Mouse (Mus musculus) forelimb bud, embryonic 11.5 days (tissue): Measurements from ENCODE around the gene Gabrr2.
A peak's percentile ranks its signal among the peaks of the same experiment; 100 is the strongest.

Experiments used
- DNase-seq: peaks from one replicate; pipeline ENCODE4 v3.0.0-alpha.2; 2012; ENCODE audit warnings: low read depth, low spot score

The Gabrr2 gene

GRCm38 (mm10) chr4:33062981-33063380 lies at the start of gene Gabrr2:
Gabrr2 (plus strand) TSS chr4:33062999.
- no peak for DNase-seq

DNA sequence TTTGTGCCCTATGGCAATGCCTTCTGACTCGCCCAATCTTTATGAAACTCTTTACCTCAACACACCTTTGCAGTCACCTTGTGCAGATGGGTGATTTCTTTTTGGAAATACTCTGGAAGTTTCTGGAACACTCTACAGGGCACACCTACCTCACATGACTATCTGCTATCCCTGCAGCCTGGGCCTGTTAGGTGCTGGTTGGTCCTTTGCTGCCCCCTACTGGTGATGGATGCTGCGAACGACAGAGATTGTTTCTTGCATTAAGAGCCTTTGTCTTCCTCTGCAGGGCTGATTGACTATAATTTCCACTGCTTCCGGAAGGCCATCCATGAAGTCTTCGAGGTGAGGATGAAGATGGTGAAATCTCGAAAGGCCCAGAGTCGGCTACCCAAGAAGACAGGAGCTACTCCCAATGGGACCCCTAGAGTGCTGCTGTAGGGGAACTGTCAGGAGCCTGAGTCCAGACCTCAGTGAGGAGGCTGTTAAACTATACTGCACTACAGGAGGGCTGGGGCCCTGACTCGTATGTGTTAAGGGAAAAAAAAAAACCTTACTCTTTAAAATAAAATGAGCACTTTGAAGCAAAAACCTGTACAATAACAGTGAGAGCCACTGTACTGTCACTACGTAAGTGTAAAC lies 44.3 kb upstream of the Gabrr2 start:
- peak; percentile 87 for DNase-seq

- DNase-seq: no peak
Observed at GRCm38 (mm10) chr4:33024420-33024819, 38.4 kb upstream of the Gabrr2 start.

- no peak for DNase-seq
Observed at GRCm38 (mm10) chr4:33029104-33029503, 33.7 kb upstream of the Gabrr2 start.

DNA sequence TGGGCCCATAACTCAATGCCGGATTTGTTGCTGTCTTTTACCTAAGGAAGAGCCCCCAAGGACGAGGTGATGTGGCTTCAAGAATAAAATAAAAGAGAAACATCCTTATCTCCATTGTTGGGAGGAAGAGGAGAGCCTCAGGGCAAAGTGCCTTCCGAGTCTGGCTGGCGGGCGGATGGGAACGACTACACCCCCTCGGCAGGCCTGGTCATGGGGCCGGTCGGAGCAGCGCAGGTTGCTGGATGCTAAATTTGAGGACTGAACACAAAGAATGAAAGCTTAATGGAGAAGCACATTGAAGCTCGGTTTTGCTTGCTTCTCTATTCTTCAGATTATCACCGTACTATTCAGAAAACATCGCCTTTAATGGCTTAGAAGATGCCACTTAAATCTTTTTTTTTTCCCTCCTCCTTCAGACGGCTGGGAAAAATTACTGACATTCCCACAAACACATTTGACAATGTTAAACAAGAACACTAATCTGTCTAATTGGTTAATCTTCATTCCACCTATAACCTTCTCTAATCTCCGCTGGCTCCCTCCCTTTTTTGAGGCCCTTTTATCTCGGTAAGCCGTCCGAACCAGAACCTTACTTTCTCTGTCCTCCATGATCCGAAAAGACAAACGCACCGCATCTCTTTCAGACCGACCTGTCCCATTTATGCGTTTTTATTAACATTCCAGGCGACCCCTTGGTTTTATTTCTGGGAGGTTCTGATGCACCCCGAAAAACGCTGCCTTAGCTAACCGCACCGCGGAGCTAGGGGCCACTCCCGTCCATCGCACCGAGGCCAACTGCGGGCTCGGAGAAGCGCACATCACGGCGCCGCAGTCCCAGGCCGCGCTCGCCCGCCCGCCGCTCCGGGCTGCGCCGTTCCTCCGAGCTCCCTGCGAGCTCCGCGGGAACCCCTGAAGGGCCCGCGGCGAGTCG lies 32.3 kb upstream of the Gabrr2 start:
- DNase-seq: peak; percentile 31

DNA sequence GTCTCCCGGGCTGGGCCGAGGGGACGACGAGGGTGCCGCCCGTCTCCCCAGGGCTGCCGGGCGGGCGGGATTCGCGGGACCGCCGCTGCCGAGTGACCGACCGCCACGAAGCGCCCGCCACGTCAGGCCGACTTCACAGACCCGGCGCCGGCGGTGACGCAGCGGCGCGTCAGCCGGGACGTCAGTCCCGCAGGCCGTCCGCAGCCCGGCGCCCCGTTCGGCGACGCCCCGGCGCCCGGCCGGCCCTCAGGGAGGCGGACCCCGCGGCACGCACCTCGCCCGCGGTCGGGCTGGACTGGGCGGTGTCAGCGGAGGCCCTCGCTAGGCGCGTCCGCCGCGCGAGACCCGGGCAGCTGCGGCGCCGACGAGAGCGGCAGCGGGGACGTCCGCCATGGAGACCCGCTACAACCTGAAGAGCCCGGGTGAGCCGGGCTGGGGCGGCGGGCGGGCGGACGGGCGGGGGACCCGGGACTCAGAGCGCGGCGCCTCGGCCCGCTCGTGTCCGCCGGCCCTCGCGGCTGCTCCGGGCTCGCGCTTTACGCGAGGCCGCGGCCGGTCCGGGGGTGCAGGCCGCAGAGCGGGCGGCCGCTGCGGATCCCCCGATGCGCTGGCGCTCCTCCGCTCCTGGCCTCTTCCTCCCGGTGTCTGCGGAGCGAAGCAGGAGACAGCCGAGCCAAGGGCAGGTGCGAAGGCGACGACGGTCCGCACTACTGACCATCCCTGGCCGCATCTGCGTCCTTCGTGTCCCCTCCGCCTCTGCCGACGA lies 31.4 kb upstream of the Gabrr2 start, which contains the start of gene Ube2j1:
Gene Ube2j1 (plus strand): TSS at position 222 of the 766 bp plus-strand sequence.
- DNase-seq: peak; percentile 82

- DNase-seq: no peak
Observed at GRCm38 (mm10) chr4:33032045-33032444, 30.8 kb upstream of the Gabrr2 start.

DNA sequence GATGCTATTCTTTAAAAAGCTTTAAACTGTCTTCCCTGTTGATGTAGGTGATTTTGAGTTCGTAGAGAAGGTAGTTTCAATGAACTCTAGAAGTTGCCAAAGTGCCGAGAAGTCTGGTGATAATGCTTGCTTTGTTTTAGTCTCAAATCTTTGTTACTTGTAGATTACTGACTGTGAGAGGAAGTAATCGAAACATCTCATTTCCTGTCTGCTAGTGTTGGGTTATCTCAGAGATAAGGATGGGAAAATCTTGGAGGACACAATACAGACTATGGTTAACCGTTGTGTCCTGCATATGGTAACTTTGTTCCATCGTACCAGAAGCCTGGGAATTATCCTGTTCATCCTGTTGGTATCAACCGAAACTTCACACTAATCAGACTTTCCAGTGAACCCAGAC lies 29.3 kb upstream of the Gabrr2 start:
- DNase-seq: no peak

DNA sequence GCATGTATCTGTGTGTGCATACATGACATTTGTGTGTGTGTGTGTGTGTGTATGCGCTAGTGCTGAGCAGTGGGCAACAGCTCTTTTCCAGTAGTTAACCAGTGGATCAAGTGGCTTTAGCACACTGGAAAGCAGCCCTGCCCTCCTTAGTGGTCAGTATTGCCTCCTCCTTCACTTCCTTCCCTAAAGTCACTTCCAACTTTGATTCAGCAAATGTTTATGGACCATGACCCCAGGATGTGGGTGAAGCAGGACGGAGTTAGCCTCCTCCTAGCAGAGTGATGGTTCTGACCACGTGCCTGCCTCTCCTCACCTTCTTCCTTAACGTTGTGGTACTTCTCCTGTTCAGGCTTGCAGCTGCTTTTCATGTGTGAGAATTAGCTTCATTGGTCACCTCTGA lies 23.0 kb upstream of the Gabrr2 start:
- no peak for DNase-seq

DNA sequence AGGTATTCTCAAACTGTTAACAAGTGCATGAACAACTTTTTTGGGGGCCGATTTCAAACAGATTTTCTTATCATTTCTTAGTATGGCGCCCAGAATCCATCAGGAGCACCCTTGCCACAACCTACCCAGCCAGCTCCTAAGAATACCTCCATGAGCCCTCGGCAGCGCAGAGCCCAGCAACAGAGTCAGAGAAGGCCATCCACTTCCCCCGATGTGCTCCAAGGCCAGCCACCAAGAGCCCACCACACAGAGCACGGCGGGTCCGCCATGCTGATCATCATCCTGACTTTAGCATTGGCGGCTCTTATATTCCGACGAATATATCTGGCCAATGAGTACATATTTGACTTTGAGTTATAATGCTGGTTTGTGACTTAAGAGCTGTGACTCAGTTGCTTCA lies 13.2 kb upstream of the Gabrr2 start:
- no peak for DNase-seq

DNA sequence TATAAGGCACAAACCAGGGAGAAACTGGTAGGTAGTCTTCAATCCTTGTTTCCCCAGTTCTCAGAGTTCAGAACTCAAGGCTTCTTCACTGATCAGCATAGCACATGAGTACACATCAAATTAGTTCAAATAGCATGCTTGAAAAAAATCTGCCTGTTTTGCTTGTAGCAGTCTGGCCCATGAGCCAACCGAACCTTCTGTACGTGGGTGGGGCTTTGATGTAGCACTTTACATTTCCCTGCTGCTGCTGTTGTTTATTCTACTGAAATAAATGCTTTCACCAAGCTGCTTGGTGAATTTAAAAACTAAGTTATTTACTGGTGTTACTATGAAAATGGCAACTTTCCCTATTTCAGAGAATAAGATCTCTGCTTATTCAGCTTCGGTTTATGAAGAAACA lies 10.7 kb upstream of the Gabrr2 start:
- DNase-seq: no peak

DNA sequence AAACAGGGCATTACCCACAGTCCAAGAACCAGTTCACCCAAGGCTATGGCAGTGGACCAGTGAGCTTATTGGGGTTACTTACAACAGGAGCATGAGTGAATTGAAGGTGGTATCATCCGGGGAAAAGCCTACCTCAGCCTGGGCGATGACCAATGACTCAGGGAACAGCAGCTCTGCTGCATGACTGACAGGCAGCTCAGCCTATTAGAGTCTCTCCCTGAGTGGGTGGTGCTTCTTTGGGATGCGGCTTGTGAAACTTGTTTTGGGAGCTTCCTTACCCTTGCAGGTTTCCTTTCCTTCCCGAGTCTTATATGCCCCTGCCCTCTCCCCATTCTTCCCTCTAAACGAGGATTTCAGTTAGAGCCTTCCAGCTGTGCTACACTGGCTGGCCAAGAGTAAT lies 10.1 kb upstream of the Gabrr2 start:
- no peak for DNase-seq

DNA sequence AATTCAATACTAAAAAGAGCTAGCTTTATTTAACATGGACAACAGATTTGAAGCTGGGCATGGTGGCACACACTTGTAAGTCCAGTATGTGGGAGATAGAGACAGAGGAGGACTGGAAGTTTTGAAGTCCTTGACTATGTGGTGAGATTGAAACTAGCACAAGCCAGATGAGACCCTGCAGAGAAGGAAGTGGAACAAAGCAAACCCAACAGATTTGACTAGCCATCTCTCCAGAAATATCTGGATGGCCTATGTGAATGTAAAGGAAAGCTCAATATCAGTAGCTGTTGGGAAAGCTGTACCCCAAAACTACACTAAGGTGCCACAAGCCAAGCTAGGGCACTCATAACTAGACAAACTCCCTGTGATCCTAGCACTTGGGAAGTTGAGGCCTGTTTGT lies 8.4 kb upstream of the Gabrr2 start:
- DNase-seq: no peak

DNA sequence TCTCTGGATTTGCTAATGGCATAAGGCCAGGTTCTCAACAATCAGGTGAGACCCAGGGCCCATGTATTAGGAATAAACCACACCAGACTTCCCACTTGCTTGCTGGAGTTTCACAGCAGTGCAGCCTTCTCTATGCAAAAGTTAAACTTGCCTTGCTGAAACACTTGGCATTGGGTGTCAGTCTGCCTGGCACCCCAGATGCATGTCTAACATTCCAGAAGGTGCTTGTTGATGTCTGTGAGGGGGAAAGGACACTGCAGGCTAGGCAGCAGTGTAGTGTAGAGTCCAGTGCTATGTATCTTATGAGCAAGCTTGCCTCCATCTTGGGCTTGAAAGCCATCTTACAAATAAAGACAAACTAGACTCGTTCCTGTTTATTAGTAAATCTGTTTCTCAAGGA lies 6.5 kb upstream of the Gabrr2 start:
- DNase-seq: no peak

GRCm38 (mm10) chr4:33057890-33058687 lies 4.7 kb upstream of the Gabrr2 start:
- no peak for DNase-seq

DNA sequence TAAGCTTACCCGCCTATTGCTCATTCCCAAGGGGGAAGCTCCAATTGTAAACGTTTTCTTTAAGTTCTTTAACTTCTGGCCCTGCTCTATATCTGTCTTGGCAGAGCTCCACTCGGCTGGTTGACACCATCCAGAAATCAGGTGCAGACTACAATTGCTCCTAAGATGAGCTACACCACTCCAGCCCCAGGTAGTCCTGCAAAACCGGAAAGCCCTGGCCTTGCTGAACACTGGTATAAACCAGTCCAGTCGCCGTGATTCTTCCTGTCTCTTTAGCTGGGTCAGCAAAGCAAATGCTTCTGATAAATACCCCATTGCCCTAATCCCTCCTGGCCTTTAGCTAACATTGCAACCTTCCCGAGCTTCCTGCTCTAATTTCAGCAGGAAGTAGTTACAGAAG lies 1.6 kb upstream of the Gabrr2 start:
- DNase-seq: no peak

DNA sequence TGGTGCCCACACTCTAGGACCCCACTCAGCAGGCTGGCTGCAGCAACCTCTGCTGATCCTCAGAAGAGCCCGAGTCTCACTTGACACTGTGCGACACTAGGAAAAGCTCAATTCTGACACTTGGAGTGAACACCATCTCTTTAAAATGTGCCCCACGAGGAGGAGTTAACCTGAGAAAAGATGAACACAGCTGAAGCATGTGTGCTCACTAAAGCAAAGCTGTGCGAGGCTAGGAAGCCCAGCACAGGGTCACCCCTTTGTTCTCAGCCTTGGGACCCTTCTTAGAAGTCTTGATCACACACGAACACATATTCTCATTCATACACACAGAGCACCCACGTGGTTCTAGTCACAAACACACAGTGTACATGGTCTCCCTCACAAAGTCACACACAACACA lies 2.2 kb downstream of the Gabrr2 start:
- DNase-seq: no peak

DNA sequence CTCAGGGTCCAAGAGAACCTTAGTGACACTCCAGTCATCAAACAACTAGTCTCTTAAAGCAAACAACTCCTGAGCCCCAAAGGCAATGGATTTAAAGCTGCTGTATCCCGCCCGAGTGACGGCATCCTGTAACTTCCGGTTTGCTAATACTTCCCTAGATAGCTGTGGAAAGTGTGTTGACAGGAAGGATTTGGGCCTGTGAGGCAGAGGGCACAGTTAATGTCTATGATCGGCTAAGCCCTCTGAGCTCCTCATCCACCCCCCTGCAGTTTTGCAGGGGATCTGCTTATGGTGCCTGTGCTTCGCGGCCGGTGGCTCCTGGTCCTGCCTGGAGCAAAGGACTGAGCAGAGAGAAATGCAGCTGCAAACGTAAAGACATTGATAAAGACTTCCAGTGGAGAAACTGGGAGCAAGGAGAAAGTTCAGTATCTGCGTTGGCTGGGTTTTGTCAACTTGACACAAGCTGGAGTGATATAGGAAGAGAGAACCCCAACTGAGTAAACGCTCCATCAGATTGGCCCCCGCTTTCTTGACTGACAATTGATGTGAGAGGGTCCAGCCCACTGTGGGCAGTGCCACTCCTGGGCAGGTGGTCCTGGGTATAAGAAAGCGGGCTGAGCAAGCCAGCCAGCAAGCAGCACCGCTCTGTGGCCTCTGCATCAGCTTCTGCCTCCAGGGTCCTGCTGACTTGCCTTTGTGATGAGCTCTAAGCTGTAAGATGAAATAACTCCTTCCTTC lies 3.6 kb downstream of the Gabrr2 start:
- no peak for DNase-seq

DNA sequence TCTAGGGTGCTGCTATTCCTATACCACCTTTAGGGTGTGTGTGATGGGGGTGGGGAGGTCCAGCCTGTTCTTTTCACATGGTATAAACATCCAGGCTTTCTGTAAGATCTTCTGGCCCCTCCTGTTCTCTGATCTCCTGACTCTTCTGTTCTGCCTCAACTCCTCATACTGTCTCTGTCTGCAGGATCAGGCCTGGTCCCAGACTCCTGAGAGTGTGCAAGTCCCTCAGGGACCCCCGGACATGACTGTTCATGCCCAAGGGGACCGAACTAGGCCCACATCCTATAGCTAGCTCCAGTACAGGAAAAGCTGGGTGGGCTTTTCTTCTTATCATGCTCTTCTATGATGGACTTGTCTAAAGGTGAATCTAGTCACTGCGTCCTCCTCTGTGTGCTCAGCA lies 4.5 kb downstream of the Gabrr2 start:
- DNase-seq: no peak

DNA sequence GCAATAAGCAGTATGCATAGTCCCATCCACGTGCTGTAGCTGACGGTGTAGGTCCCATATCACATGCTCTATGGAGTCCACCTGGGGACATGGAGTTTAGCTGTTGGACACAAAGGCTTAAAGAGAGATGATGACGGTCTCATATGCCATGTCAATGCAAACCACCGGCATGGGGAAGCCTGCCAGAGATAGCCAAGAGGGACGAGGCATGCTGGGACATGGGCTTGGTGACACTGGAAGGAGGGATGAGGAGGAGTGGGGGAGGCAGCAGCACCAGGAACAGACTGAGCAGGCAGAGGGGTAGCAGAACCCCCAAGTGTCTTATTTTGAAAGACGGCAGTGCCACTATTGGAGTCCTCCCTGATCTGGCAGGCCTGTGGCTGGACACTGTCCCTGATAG lies 5.0 kb downstream of the Gabrr2 start:
- DNase-seq: no peak

GRCm38 (mm10) chr4:33068894-33069293 lies 6.1 kb downstream of the Gabrr2 start:
- DNase-seq: no peak
